Mouse (Mus musculus): ENCODE data around the gene Ddc. TPM values are rescaled to one million over a fixed set of nuclear protein-coding genes. Genes with fewer than 3 reads are reported as not detected.

The Ddc gene
- polyA plus RNA-seq, 1 experiment from 2014 or later: 0.08 TPM

DNA sequence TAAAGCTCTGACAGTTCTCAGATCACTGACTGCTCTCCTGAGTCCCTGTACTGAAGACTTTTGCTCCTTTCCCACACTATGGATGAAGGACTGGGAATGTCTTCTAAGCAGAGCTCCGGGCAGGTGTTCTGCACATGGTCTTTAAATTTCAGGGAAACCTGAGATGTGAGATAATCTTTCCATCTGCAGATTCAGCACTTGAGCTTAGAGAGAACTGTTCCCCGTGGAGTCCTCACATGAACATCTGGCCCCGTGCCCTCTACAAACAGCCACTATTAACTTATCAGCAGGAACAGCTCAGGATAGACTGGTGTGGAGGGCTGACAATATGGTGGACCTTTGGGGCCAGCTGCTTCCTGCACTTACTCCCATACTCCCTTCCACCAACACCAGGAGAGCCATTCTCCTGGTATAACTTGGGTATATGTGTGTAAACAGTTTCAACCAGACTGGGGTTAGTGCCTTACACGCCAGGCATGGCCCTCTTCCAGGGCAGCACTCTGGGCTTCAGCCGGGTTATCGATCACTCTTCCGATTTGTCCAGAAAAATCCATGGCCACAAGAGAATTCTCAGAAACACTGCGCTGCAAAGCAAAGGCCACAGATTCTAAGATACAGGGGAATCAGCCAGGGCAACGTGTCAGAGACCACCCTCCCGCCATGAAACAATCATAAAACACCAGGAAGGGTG, 39.5 kb upstream of the Ddc start:
- in situ Hi-C loops (cut with MboI; ENCODE audit: low pct_unique_long_range_greater_than_20kb): no loop called here
- no peak for TF ChIP-seq CTCF (IDR thresholded peaks at IDR 0.05)
- no peaks in the 10 kb centered on the region for H3K27me3 ChIP-seq
- ChIA-PET CTCF (interaction anchor here (1.2 to 1.7 kb wide), 2 partner anchors 14 to 19 kb away, joined by 3 to 6 read pairs; no protein-coding TSS in a partner anchor), POLR2A (no interaction called here)
- DNase-seq (ENCODE audit: low read depth, low spot score) (no peak), ATAC-seq (no peak)

DNA sequence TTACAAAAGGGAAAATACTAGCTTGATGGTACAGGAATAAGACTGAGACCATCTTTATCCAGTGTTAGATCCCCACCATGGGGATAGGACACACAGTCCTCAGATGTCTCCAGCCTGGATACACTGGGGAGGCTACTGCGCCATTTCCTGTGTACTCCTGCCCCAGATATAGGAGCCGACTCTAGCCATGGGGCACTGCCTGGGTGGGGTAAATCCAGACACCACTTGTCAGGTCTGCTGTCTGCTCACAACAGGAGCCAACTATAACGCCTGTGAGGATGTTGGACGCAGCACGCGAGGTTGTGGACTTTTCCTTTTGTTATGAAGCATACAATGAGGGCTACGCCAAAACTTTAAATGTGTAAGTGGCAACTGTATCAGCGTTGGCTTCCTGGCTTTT, 36.9 kb upstream of the Ddc start:
- no peaks in the 10 kb centered on the region for H3K27me3 ChIP-seq
- ATAC-seq (no peak), DNase-seq (ENCODE audit: low read depth, low spot score) (no peak)
- ChIA-PET CTCF (no interaction called here), POLR2A (no interaction called here)
- in situ Hi-C loops (cut with MboI; ENCODE audit: low pct_unique_long_range_greater_than_20kb): no loop called here
- TF ChIP-seq CTCF (IDR thresholded peaks at IDR 0.05): no peak

DNA sequence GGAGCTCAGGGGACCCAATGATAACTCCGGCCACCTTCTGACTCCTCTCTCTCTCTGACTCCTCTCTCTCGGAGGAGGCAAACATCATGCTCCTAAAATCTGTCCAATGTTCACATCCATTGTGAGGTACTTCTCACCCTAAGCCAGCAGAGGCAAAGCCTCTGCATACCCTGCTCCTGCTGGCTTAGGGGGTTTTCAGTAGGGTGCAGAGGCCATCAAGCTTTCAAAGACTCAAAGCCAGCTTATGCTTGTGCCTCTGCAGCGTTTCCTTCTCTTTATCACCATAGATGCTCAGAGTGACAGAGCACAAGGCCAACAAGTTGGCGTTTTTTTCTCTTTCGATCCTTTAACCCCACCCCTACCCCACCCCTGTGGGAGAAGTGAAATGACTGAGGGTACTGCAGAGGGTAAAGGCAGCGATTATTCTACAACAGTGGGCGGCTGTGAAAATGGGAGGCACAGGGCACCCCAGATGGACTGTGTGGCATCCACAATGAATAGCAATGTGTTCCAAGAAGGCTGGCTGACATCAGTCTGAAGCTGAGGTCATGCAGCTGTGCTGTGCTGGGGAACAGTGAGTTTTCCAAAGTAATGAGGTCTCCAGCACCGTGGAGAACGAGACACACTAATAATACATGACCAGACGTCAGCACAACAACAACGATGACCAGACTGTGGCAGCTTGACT, 34.3 kb upstream of the Ddc start:
- CTCF ChIA-PET: no interaction called here
- DNase-seq (ENCODE audit: low read depth, low spot score) (no peak), ATAC-seq (no peak)

DNA sequence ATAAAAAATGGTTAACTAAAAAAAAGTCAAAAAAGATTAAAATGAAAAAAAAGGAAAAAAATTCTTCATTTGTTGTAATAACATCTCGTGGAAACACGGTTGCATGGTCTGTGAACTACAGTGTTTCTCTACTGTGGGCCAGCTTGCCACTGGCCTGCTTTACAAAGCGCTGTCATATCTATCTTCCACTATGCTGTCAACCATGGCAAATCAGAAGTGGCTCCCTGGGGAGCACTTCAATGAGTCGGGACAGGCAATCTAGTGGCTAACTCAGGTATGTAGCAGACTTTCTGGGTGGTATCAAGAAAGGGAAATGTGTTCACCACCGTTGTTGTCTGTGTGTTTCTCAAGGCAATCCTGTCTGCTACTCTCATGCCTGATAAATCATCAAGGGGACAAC, 33.7 kb upstream of the Ddc start:
- DNase-seq (ENCODE audit: low read depth, low spot score): no peak
- in situ Hi-C loops (cut with MboI; ENCODE audit: low pct_unique_long_range_greater_than_20kb): no loop called here
- no peak for ATAC-seq
- no peaks in the 10 kb centered on the region for H3K27me3 ChIP-seq
- no peak for TF ChIP-seq CTCF (IDR thresholded peaks at IDR 0.05)
- ChIA-PET POLR2A (no interaction called here), CTCF (no interaction called here)

More for the DNA sequence above, 34.3 kb upstream of the Ddc start:
- no peaks in the 10 kb centered on the region for H3K27me3 ChIP-seq
- POLR2A ChIA-PET: no interaction called here
- in situ Hi-C loops (cut with MboI; ENCODE audit: low pct_unique_long_range_greater_than_20kb): no loop called here
- TF ChIP-seq CTCF (IDR thresholded peaks at IDR 0.05): no peak

DNA sequence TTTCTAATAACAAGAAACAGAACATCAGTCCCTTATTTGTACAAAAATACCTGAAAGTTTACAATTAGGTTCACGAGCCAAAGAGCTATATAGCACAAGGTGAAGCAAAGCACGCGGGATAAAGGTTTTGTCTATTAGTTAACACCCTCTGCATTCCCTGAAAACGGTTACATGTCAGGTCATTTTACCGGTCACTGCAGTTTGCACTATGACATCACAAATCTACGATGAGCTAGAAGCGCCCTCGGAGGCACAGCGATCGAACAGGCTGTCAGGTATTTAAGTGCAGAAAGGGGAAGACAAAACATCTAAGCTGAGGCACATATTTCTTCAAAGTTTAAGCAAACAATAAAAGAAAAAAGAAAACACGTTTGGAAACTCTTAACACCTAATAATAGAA, 32.6 kb upstream of the Ddc start:
- DNase-seq (ENCODE audit: low read depth, low spot score) (no peak), ATAC-seq (no peak)
- no peak for TF ChIP-seq CTCF (IDR thresholded peaks at IDR 0.05)
- no peaks in the 10 kb centered on the region for H3K27me3 ChIP-seq
- POLR2A ChIA-PET: no interaction called here
- in situ Hi-C loops (cut with MboI; ENCODE audit: low pct_unique_long_range_greater_than_20kb): no loop called here
- CTCF ChIA-PET: interaction anchor here (0.9 kb wide), 1 partner anchor 20 kb away, joined by 3 read pairs; no protein-coding TSS in a partner anchor

DNA sequence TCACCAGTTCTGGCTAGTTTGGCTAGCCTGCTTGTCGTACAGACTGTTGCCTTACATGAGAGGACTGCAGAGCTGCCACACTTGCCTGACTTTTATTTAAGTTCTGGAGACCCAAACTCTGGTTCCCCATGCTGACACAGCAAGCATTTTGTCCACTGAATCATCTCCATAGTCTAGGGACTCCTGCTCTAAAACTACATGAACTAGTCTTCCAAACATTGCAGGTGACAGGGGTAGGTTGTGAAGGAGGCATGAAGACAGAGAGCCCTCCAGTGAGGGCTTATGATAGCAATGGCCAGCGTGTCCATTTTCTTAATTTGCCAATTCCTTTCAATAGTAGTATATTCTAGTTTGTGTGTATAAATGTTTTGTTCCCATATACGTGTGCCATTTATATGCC, 31.1 kb upstream of the Ddc start:
- no peak for ATAC-seq
- CTCF ChIA-PET: interaction anchor here (1.5 kb wide), 1 partner anchor 22 kb away, joined by 3 read pairs; no protein-coding TSS in a partner anchor
- TF ChIP-seq CTCF (IDR thresholded peaks at IDR 0.05): no peak
- in situ Hi-C loops (cut with MboI; ENCODE audit: low pct_unique_long_range_greater_than_20kb): no loop called here
- no peaks in the 10 kb centered on the region for H3K27me3 ChIP-seq
- POLR2A ChIA-PET: no interaction called here
- no peak for DNase-seq (ENCODE audit: low read depth, low spot score)

DNA sequence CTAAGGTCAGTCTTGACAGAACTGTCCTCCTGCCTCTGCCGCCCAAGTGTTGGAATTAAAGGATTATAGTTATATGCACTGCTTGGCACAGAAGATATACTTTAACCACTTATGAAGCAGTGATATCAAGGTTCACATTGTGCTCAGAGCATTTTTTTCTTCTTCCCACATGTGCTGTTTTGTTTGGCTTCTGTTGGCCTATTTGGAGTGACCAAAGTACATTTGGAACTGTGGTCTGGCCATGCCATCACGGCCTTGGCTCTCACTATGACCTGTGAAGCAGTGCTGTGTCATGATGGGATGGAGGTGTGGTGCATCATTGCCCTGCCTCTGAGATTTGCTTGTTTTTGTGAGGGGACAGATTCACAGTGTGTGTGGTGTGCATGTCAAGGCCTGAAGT, 30.6 kb upstream of the Ddc start:
- no peaks in the 10 kb centered on the region for H3K27me3 ChIP-seq
- DNase-seq (ENCODE audit: low read depth, low spot score) (no peak), ATAC-seq (no peak)
- POLR2A ChIA-PET: no interaction called here
- TF ChIP-seq CTCF (IDR thresholded peaks at IDR 0.05): no peak
- CTCF ChIA-PET: interaction anchor here (1.5 kb wide), 1 partner anchor 22 kb away, joined by 3 read pairs; no protein-coding TSS in a partner anchor
- in situ Hi-C loops (cut with MboI; ENCODE audit: low pct_unique_long_range_greater_than_20kb): no loop called here

DNA sequence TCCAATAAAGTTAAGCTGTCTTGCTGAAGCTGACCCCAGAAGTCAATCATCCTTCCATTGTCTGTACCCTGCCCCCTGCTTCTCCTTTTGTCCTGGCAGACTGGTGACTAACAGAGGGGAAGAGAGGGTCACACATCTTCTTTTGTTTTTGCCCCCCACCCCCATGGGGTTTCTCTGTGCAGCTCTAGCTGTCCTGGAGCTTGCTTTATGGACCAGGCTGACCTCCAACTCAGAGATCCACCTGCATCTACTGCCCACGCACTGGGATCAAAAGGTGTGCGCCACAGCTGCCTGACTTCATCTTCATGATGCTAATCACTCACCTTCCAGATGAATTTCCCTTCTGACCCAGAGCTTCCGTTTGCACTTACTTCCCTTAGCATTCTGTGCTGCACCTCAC, 26.0 kb upstream of the Ddc start:
- H3K27me3 ChIP-seq: no peaks in the 10 kb centered on the region
- no peak for TF ChIP-seq CTCF (IDR thresholded peaks at IDR 0.05)
- in situ Hi-C loops (cut with MboI; ENCODE audit: low pct_unique_long_range_greater_than_20kb): no loop called here
- POLR2A ChIA-PET: no interaction called here
- ATAC-seq (no peak), DNase-seq (ENCODE audit: low read depth, low spot score) (no peak)
- CTCF ChIA-PET: interaction anchor here (1.6 kb wide), 1 partner anchor 10 kb away, joined by 3 read pairs; no protein-coding TSS in a partner anchor

DNA sequence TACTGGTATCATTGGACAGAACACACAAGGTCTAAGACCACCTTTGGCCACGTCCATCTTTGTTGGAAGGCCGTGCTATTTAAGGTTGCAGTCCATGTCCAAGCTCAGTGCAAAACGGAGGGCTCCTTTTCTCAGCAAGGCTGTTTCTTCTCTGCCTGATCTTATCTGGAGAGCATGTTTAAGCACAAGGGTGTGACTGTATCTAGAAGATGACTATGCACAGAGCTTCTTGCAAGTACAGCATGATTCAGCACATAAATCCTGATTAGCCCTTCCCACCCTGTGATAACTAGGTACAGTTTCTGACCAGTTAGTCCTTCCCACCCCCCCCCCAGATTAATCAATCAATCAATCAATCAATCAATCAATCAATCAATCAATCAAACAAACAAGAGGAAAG, 25.4 kb upstream of the Ddc start:
- TF ChIP-seq CTCF (IDR thresholded peaks at IDR 0.05): no peak
- no peaks in the 10 kb centered on the region for H3K27me3 ChIP-seq
- DNase-seq (ENCODE audit: low read depth, low spot score): no peak
- ChIA-PET POLR2A (no interaction called here), CTCF (interaction anchor here (1.6 kb wide), 1 partner anchor 10 kb away, joined by 3 read pairs; no protein-coding TSS in a partner anchor)
- in situ Hi-C loops (cut with MboI; ENCODE audit: low pct_unique_long_range_greater_than_20kb): no loop called here
- ATAC-seq: no peak

DNA sequence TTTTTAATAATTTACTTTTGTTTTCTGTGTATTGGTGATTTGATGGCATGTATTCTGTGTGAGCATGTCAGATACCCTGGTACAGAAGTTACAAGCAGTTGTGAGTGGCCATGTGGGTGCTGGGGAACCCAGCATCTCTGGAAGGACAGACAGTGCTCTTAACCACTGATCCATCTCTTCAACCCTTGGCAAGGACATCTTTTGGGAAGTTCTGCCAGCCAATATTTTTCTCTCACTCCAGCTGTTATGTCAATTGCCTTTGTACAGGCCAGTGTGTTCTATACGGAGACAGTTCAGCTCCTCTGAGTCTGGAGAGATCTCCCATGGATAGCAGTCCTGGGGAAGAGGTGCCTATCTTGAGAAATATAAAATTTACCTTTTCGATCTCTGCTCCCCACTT, 24.2 kb upstream of the Ddc start:
- no peak for TF ChIP-seq CTCF (IDR thresholded peaks at IDR 0.05)
- CTCF ChIA-PET: no interaction called here
- POLR2A ChIA-PET: no interaction called here
- H3K27me3 ChIP-seq: no peaks in the 10 kb centered on the region
- DNase-seq (ENCODE audit: low read depth, low spot score): no peak
- in situ Hi-C loops (cut with MboI; ENCODE audit: low pct_unique_long_range_greater_than_20kb): no loop called here
- no peak for ATAC-seq

DNA sequence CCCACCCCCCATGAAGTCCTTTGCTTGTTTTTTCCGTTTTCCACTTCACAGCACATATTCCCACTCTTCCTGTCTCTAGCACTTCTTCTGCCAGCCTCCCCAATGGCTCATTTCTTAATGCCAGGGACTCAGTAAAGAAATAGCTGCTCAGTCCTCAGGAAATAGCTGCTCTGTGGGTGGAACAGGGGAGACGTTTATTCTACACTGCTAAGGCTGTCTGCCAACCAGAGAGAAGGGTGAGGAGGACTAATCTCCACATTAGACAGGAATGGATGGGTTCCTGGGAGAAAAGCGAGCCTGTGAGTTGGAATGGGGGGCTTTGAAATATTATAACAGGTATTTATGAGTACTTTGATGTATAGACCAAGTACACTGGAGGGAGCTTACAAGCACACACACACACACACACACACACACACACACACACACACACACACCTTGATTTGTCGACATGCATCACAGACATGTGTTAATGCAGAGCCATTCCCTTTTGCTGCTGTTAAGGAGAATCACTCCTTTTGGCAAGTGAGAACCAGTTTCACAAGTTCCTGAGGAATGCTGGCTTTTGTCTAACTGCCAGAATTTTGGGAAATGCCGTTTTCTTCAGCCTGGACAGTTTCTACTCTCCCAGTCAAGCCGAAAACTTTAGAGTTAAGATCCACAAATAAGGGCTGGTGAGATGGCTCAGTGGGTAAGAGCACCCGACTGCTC, 9.9 kb upstream of the Ddc start:
- H3K27me3 ChIP-seq: no peaks in the 10 kb centered on the region
- ATAC-seq (no peak), DNase-seq (ENCODE audit: low read depth, low spot score) (no peak)
- ChIA-PET POLR2A (no interaction called here), CTCF (interaction anchor here (0.6 to 1.4 kb wide), 3 partner anchors 13 to 101 kb away, joined by 3 read pairs; no protein-coding TSS in a partner anchor)
- in situ Hi-C loops (cut with MboI; ENCODE audit: low pct_unique_long_range_greater_than_20kb): no loop called here
- no peak for TF ChIP-seq CTCF (IDR thresholded peaks at IDR 0.05)

Data from Patski (cell line).